Mouse (Mus musculus): ENCODE results near the gene Hist1h1c. TPM values are rescaled to one million over a fixed set of nuclear protein-coding genes. Genes with fewer than 3 reads are reported as not detected.
"Not testable (repeated sequence)": the region's sequence is repeated elsewhere in the genome, so short reads cannot be mapped to it uniquely, and the experiment has no call there.

The Hist1h1c gene
- polyA plus RNA-seq, 1 experiment from 2014 or later, result 56.9 TPM

DNA sequence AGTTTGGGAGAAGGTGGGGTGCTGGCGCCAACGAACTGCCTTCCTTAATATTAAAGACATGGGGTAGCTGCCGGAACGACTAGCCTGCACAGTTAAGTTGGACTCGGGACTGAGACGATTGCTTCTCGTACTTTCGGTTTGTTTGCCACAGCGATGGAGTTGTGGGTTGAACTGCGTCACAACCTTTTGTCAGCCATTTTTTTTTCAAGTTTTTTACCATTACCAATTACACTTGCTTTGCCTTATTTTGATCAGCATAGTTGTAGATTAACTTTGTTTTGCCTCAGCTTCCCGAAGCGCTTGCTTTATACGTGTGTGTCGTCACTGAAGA is 1.3 kb downstream of the Hist1h1c start:
- under 1% methylated on average over 14 of the region's 14 CpGs for WGBS (ENCODE audit: insufficient replicate concordance)
- Histone ChIP-seq H3K4me1 (peaks cover 48% of the 10 kb centered on the region), H3K4me3 (peak overlapping the region; percentile 60), H3K36me3 (no peaks in the 10 kb centered on the region), H3K9me3 (replicated peaks) (no peaks in the 10 kb centered on the region), H3K27ac (peak overlapping the region; percentile 100), H3K4me2 (peak overlapping the region; percentile 79), H3K9ac (peak overlapping the region; percentile 92), H3K27me3 (replicated peaks) (no peaks in the 10 kb centered on the region)
- ATAC-seq, result no peak

DNA sequence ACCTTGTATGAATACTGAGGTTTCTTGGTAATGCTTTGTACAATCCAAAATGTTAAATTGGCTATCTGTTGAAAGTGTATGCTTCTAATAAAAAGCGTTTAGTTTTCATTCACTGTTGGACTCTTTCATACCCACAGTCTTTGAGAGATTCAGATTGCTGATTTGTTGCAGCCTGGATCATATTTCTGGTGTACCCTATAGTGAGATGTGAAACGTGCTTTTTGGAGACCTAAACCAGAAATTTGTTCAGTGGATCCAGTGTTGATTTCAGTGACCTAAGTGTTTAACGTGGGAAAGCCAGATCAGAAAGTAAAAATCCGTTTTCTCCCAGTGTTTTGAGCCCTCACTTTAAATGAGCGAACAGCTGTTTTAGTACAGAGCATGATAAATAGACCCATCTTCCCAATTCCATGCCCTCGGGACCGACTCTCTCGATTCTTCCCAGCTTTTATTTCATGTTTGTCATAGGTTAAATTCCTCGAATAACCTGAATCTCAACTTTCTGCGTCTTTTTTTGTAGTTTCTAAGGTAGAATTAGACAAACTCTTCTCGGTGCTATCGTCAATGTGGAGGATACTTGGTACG is 1.7 kb downstream of the Hist1h1c start:
- Histone ChIP-seq H3K9me3 (replicated peaks) (no peaks in the 10 kb centered on the region), H3K4me2 (peak overlapping the region; percentile 79), H3K9ac (peak overlapping the region; percentile 92), H3K4me1 (peaks cover 48% of the 10 kb centered on the region), H3K36me3 (no peaks in the 10 kb centered on the region), H3K27me3 (replicated peaks) (no peaks in the 10 kb centered on the region), H3K4me3 (peak overlapping the region; percentile 60), H3K27ac (peak overlapping the region; percentile 100)
- WGBS (ENCODE audit: insufficient replicate concordance), result 16% methylated on average over 13 of the region's 13 CpGs
- ATAC-seq, result no peak

DNA sequence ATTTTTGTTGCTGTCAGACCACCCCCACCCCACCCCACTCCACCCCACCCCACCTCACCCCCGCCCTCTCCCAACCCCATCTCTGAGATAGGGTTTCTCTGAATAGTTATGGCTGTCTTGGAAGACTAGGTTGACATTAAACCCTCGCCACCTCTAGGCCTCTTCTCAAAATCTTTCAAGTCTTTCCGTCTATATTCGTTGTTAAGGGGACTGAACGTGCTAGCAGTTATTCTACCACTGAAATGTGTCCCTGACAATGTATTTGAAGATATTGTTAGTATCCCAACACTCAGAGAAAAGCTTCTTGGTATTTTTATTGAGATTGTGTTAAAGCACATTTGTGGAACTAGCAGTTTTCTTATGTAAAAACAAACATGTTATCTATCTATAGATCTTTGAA is 2.3 kb downstream of the Hist1h1c start:
- H3K36me3 ChIP-seq, result no peaks in the 10 kb centered on the region
- H3K9ac ChIP-seq, result peak overlapping the region; percentile 92
- peak overlapping the region; percentile 100 for H3K27ac ChIP-seq
- H3K4me2 ChIP-seq, result peak overlapping the region; percentile 79
- WGBS (ENCODE audit: insufficient replicate concordance), result 22% methylated on average over 5 of the region's 5 CpGs
- ATAC-seq, result no peak
- H3K4me1 ChIP-seq, result peaks cover 48% of the 10 kb centered on the region
- H3K9me3 ChIP-seq (replicated peaks), result no peaks in the 10 kb centered on the region
- H3K27me3 ChIP-seq (replicated peaks), result no peaks in the 10 kb centered on the region
- peak overlapping the region; percentile 60 for H3K4me3 ChIP-seq

DNA sequence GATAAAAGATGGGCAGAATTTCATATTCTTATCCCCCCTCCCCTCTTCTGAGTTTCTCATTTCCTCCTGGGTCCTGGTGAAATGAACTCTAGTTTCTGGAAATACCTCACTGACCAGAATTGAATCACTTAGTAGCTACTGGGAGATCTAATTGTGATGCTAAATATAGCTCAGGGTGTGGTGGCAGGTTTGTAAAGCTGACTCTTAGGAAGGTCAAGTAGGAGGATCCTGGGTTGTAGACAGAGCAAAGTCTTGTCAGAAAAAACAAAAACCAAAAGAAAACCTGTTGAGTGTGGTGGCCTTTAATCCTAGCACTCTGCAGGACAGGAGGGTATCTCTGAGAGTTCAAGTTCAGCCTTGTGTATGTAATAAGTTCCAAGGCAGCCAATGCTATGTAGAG is 3.4 kb downstream of the Hist1h1c start:
- Histone ChIP-seq H3K4me1 (peaks cover 48% of the 10 kb centered on the region), H3K9me3 (replicated peaks) (no peaks in the 10 kb centered on the region), H3K9ac (peak overlapping the region; percentile 69), H3K27ac (peak overlapping the region; percentile 88), H3K27me3 (replicated peaks) (no peaks in the 10 kb centered on the region), H3K36me3 (no peaks in the 10 kb centered on the region), H3K4me2 (peak overlapping the region; percentile 51), H3K4me3 (peak overlapping the region; percentile 17)
- ATAC-seq, result no peak

DNA sequence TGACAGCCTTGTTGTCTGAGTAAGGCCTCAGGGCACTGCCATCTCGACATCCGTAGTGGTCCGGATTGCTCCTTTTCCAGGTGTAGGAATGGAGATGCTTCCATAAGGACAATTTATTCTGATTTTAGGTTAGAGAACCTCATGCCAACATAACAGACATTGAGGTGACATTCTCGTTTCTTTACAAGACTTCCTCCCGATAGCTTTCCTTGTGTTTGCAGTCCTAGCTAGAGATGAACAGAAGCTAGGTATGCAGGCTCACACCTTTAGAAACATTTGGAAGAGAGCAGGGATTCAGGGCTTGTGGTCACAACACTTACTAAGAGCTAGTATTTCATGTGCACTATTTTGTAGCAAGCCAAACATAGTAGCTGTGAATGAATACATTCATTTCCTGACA is 4.6 kb downstream of the Hist1h1c start:
- H3K36me3 ChIP-seq, result no peaks in the 10 kb centered on the region
- H3K4me2 ChIP-seq, result peak overlapping the region; percentile 46
- H3K9me3 ChIP-seq (replicated peaks), result no peaks in the 10 kb centered on the region
- H3K27me3 ChIP-seq (replicated peaks), result no peaks in the 10 kb centered on the region
- 77% methylated on average over 5 of the region's 5 CpGs for WGBS (ENCODE audit: insufficient replicate concordance)
- H3K4me3 ChIP-seq, result peak overlapping the region; percentile 19; the same call in 1 of the 2 replicates
- ATAC-seq, result no peak
- H3K4me1 ChIP-seq, result peaks cover 51% of the 10 kb centered on the region
- peak overlapping the region; percentile 64 for H3K9ac ChIP-seq
- H3K27ac ChIP-seq, result peak overlapping the region; percentile 88

DNA sequence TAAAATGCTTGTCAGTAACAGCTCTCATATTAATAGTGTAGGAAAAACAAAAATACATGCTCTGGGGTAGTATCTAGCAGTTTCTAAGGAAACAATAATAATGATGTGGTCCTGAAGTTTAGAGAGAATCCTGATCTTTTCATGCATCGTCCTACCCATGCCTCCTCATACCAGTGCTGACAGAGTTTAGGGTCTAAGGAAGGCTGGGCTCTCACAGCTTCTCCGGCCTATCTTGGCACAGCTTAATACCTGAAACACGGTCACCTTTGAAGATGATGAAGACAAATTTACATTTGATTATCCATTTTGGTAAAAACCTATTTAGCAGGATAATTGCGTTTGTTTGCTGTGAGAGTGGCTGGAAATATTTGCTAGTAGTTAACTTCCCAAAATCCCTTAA is 5.4 kb downstream of the Hist1h1c start:
- H3K4me3 ChIP-seq, result peak overlapping the region; percentile 57
- H3K4me2 ChIP-seq, result peak overlapping the region; percentile 71
- no peaks in the 10 kb centered on the region for H3K27me3 ChIP-seq (replicated peaks)
- peak overlapping the region; percentile 100 for H3K27ac ChIP-seq
- peaks cover 55% of the 10 kb centered on the region for H3K4me1 ChIP-seq
- no peak for ATAC-seq
- no peaks in the 10 kb centered on the region for H3K9me3 ChIP-seq (replicated peaks)
- peak overlapping the region; percentile 82 for H3K9ac ChIP-seq
- H3K36me3 ChIP-seq, result no peaks in the 10 kb centered on the region
- WGBS (ENCODE audit: insufficient replicate concordance), result 47% methylated on average over 4 of the region's 4 CpGs

DNA sequence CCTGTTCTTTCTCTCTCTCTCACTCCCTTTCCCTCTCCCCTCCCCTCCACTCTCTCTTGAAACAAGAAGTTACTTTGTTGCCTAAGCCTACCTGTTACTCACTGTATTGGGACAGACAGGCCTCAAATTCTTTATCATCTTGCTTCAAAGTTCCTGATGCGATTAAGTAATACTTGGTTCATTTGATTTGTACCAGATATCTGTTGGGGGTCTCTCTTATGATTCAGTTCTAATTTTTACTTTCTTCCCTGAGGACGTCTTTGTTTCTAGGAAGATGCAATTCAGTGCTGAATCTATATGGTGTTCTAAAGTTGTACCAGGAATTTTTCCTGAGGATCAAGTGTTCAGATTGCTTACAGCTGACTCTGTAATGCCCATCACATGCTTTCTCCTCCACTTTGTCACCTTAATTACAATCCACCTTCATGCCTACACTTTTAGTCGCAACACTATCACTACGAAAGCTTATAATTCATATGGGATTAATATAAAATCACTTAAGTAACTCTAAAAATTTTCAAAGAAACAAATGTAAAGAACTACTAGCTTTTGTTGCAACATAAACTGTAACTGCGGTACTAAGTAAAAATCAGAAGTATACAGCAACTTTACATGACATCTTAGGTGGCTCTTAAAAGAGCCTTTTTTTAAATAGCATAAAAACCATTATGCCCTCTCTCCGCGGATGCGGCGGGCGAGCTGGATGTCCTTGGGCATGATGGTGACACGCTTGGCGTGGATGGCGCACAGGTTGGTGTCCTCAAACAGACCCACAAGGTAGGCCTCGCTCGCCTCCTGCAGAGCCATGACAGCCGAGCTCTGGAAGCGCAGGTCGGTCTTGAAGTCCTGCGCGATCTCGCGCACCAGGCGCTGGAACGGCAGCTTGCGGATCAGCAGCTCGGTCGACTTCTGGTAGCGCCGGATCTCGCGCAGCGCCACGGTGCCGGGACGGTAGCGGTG is 6.1 kb downstream of the Hist1h1c start:
- WGBS (ENCODE audit: insufficient replicate concordance), result 1% methylated on average over 15 of the region's 36 CpGs
- no peak for ATAC-seq
- peak overlapping the region; percentile 57 for H3K4me3 ChIP-seq
- H3K9ac ChIP-seq, result peak overlapping the region; percentile 82
- no peaks in the 10 kb centered on the region for H3K36me3 ChIP-seq
- no peaks in the 10 kb centered on the region for H3K9me3 ChIP-seq (replicated peaks)
- H3K27me3 ChIP-seq (replicated peaks), result no peaks in the 10 kb centered on the region
- peak overlapping the region; percentile 71 for H3K4me2 ChIP-seq
- H3K27ac ChIP-seq, result peak overlapping the region; percentile 100
- H3K4me1 ChIP-seq, result peaks cover 58% of the 10 kb centered on the region

DNA sequence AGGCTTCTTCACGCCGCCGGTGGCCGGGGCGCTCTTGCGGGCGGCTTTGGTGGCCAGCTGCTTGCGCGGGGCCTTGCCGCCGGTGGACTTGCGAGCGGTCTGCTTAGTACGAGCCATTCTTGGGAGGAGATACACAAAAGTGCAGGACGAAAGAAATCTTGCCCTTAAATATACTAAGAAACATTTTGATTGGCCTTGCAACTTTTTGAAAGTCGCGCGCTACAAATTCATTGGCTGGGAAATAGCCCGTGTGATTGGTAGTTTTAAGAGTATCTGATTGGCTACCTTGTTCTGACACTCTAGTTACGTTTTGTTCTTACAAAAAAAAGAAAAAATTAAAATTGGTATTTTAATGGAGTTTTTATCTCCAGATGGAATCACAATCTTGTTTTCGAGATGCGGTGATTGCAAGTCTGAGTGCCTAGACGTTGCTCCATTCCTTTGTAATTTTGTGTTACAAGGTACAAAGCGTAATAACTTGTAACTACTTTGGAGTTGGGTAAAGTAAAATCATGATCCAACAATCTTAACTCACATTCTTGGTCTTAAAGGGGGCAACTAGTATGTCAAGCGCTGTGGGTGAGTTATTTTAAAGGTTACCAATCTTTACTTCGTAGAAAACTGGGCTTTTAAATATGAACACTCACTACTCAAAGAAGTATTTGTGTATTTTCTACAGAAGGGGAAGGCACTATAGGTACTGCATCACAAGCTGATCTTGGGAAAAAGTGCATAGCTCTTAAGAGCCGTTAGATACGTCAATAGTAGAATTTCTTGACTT is 7.0 kb downstream of the Hist1h1c start, which contains the start of gene Hist1h3c:
TSS of gene Hist1h3c (minus strand) at position 222 of the 781 bp plus-strand sequence.
- no peaks in the 10 kb centered on the region for H3K36me3 ChIP-seq
- H3K4me2 ChIP-seq, result peak within 1 kb of the TSS; percentile 71
- peaks cover 61% of the 10 kb centered on the region for H3K4me1 ChIP-seq
- no peaks in the 10 kb centered on the region for H3K9me3 ChIP-seq (replicated peaks)
- peak; percentile 63 for ATAC-seq
- H3K27ac ChIP-seq, result peak within 1 kb of the TSS; percentile 100
- H3K9ac ChIP-seq, result peak within 1 kb of the TSS; percentile 85
- H3K27me3 ChIP-seq (replicated peaks), result no peaks in the 10 kb centered on the region
- WGBS (ENCODE audit: insufficient replicate concordance), result 2% methylated on average over 28 of the region's 28 CpGs
- H3K4me3 ChIP-seq, result peak within 1 kb of the TSS; percentile 57

DNA sequence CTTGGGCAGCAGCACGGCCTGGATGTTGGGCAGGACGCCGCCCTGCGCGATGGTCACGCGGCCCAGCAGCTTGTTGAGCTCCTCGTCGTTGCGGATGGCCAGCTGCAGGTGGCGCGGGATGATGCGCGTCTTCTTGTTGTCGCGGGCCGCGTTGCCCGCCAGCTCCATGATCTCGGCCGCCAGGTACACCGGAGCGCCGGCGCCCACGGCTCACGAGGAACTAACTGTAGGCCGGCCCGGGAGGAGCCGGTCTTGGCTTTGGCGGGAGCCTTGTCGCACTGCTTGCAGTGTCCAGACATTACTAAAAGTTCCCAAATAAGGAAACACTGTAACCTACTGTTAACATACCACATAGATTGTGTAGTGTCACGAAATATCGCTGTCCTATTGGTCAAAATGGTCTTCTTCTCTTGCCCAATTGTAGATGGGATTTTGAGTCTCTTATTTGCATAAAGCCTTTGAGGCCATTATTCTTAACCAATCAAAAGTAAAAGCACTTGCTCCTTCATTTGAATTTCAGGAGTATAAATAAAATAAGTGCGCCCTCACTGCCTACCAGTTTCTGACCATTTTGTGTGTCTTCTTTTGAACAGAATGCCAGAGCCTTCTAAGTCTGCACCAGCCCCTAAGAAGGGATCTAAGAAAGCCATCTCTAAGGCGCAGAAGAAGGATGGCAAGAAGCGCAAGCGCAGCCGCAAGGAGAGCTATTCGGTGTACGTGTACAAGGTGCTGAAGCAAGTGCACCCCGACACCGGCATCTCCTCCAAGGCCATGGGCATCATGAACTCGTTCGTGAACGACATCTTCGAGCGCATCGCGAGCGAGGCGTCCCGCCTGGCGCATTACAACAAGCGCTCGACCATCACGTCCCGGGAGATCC is 7.8 kb downstream of the Hist1h1c start, which contains the start of gene Hist1h2bb:
TSS of gene Hist1h2bb (plus strand) at position 534 of the 880 bp plus-strand sequence.
- not testable (repeated sequence) for H3K9me3 ChIP-seq (replicated peaks); H3K36me3 ChIP-seq; H3K27me3 ChIP-seq (replicated peaks)
- Histone ChIP-seq H3K4me1 (peaks cover 57% of the 10 kb centered on the region), H3K27ac (peak within 1 kb of the TSS; percentile 100), H3K4me2 (peak within 1 kb of the TSS; percentile 71), H3K4me3 (peak within 1 kb of the TSS; percentile 57), H3K9ac (peak within 1 kb of the TSS; percentile 85)
- WGBS (ENCODE audit: insufficient replicate concordance), result under 1% methylated on average over 43 of the region's 58 CpGs
- peak; percentile 79 for ATAC-seq

DNA sequence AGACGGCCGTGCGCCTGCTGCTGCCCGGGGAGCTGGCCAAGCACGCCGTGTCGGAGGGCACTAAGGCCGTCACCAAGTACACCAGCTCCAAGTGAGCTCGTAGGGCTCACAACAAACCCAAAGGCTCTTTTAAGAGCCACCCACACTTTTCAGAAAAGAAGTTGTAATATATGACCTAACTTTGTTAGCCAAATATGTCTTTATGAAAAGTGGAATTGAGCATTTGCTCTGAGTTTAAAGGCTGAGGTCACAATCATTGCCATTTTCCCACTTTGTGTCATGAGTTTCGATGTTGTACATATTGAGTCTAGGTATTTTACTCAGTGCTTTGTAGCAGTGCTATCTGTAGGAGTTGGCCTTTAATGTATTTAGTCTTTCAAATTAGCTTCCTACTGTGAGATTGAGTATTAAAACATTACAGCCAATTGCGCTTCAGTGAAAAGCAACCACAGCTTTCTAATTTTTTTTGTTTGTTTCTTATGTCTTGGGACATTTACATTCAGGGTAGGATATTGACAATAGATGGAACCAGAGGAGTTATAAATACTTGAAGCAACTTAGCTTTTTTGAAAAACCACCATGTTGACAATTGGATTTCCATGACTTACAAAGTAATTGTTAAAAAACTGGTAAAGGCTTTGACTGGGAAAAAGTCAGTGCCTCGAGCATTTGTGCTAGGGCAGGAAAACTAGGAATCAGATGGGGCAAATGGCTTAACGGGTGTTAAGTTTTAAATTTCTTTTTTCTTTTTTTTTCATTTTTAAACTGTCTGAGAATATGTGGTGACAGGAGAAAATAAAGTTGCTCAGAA is 8.7 kb downstream of the Hist1h1c start:
- H3K4me2 ChIP-seq, result peak overlapping the region; percentile 71
- peak; percentile 31 for ATAC-seq
- no peaks in the 10 kb centered on the region for H3K27me3 ChIP-seq (replicated peaks)
- H3K36me3 ChIP-seq, result no peaks in the 10 kb centered on the region
- H3K4me1 ChIP-seq, result peaks cover 49% of the 10 kb centered on the region
- peak overlapping the region; percentile 85 for H3K9ac ChIP-seq
- H3K27ac ChIP-seq, result peak overlapping the region; percentile 100
- no peaks in the 10 kb centered on the region for H3K9me3 ChIP-seq (replicated peaks)
- H3K4me3 ChIP-seq, result peak overlapping the region; percentile 57
- WGBS (ENCODE audit: insufficient replicate concordance), result 3% methylated on average over 12 of the region's 13 CpGs
